Mouse (Mus musculus) heart, embryonic 16.5 days (tissue): ENCODE measurements at regions not wholly inside any gene's neighbourhood (a gene's known extent, or its start where the extent isn't known, plus 50 kb on each side); places are given as distances from the start of the nearest gene placed in this dataset.
A peak's percentile ranks its signal among the peaks of the same experiment; 100 is the strongest.

Source experiments
- ATAC-seq: fragments of 200-750 bp; cut with Nextera tagmentation; replicated peaks from 2 replicates; pipeline ENCODE4 v1.8.0; 2017; ENCODE audit warnings: moderate number of reproducible peaks; ENCODE audit not compliant: insufficient read depth, low FRiP score; ENCODE audit errors: extremely low read depth
- H3K27ac ChIP-seq: fragments of 300-500 bp; sonication (generic); 2 replicates; pipeline ENCODE4 v1.5.1; 2014; ENCODE audit warnings: mild to moderate bottlenecking, low read length, control low read depth, moderate library complexity
- H3K27me3 ChIP-seq: fragments of 300-500 bp; sonication (generic); 2 replicates; pipeline ENCODE4 v1.6.1; 2014; ENCODE audit warnings: low read length, mixed read lengths; ENCODE audit not compliant: control insufficient read depth, insufficient read depth
- H3K36me3 ChIP-seq: fragments of 300-500 bp; sonication (generic); 2 replicates; pipeline ENCODE4 v1.6.1; 2014; ENCODE audit not compliant: control insufficient read depth, insufficient read depth
- H3K4me1 ChIP-seq: fragments of 300-500 bp; sonication (generic); 2 replicates; pipeline ENCODE4 v1.6.1; 2014; ENCODE audit warnings: low read length, mixed read lengths; ENCODE audit not compliant: control insufficient read depth, insufficient read depth
- H3K4me2 ChIP-seq: fragments of 300-500 bp; sonication (generic); 2 replicates; pipeline ENCODE4 v1.6.1; 2014; ENCODE audit warnings: low read depth, mild to moderate bottlenecking, control low read depth, low read length
- H3K4me3 ChIP-seq: fragments of 300-500 bp; sonication (generic); 2 replicates; pipeline ENCODE4 v1.5.1; 2014; ENCODE audit warnings: mild to moderate bottlenecking, control low read depth, low read length
- H3K9ac ChIP-seq: fragments of 300-500 bp; sonication (generic); 2 replicates; pipeline ENCODE4 v1.6.1; 2014; ENCODE audit warnings: low read length, control low read depth
- H3K9me3 ChIP-seq: fragments of 300-500 bp; sonication (generic); replicated peaks from 2 replicates; pipeline ENCODE4 v1.6.1; 2016; ENCODE audit warnings: low read length; ENCODE audit not compliant: control insufficient read depth
- WGBS: fragments of 180-500 bp; shearing (Covaris S2); extraction: QIAGEN DNeasy Blood & Tissue Kit; methylation state at CpG from one replicate; pipeline ENCODE4 v1.1.7; 2014; 5-methylcytosine and 5-hydroxymethylcytosine counted together

DNA sequence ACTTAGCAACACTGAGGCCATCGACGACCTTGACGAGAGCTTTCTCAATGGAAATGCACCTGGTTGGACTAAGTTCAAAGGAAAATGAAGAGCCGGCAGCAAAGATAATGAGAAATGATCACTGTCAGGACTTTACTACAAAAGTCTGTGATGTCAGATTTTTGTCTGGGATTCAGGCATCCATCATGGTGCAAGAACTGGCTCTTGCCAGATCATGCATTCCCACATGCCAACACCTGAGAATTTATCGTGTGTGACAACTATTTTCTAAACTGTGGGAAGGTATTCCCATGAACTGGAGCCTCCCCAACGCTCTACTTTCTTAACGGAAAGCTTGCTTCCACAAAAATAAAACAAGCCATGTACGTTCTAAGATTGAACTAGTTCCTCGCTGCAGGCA is 58.1 kb downstream of the Irx6 start:
- Histone ChIP-seq H3K27ac (no peak overlapping the region), H3K9me3 (no peaks in the 10 kb centered on the region), H3K4me3 (no peak overlapping the region), H3K4me2 (no peak overlapping the region), H3K4me1 (no peaks in the 10 kb centered on the region), H3K27me3 (no peaks in the 10 kb centered on the region), H3K36me3 (no peaks in the 10 kb centered on the region), H3K9ac (no peak overlapping the region)
- WGBS: 81% methylated on average over 9 of the region's 9 CpGs
- ATAC-seq: no peak

DNA sequence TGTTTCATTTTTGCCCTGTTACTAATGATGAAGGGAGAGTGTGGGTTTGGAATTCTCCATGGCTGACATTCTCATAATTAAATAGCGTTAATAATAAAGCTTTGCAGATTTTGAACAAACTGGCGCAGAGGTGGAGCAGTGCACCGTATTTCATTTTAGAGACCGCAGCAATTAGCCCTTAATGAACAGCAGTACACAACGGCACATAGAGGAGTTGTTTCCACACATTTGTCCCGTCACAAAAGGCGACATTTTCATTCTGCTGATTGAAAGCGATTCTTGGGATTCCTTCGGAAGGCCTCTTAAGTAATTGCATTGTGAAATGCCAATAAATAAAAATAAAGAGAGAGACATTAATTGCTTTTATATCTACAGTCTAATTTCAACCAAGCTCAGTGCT is 61.6 kb downstream of the Irx6 start:
- Histone ChIP-seq H3K36me3 (no peaks in the 10 kb centered on the region), H3K4me1 (peaks cover 9% of the 10 kb centered on the region; the same call in 1 of the 2 replicates)
- 87% methylated on average over 9 of the region's 9 CpGs for WGBS

DNA sequence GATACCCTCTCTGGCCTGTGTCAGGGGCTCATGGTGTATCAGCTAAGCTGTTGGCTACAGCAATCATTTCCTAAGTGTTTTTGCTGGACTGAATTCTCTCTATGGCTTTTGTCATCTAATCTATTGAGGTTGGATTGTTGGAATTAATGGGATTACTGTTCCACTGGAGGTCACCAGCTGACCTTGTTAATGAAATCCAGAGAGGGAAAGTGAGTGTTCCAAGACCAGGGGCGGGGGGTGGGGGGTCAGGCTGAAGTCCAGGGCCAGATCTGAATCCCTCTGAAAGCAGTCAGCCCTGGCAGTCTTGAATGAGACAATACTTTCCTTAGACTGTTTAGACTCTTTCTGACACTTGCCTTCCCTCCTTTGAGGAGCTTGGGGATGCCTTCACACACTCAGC is 64.0 kb downstream of the Irx6 start:
- WGBS: 59% methylated on average over 1 of the region's 1 CpGs
- Histone ChIP-seq H3K4me1 (peaks cover 9% of the 10 kb centered on the region; the same call in 1 of the 2 replicates), H3K9me3 (no peaks in the 10 kb centered on the region), H3K27me3 (0 out of 2 replicates have a peak, but pooled peaks cover 2% of the 10 kb centered on the region), H3K9ac (no peak overlapping the region), H3K36me3 (no peaks in the 10 kb centered on the region), H3K4me3 (no peak overlapping the region), H3K27ac (no peak overlapping the region), H3K4me2 (no peak overlapping the region)
- no peak for ATAC-seq

More for the DNA sequence above, 61.6 kb downstream of the Irx6 start:
- no peaks in the 10 kb centered on the region for H3K9me3 ChIP-seq
- ATAC-seq: no peak
- no peak overlapping the region for H3K4me2 ChIP-seq
- H3K27ac ChIP-seq: no peak overlapping the region
- no peaks in the 10 kb centered on the region for H3K27me3 ChIP-seq
- no peak overlapping the region for H3K9ac ChIP-seq
- no peak overlapping the region for H3K4me3 ChIP-seq

DNA sequence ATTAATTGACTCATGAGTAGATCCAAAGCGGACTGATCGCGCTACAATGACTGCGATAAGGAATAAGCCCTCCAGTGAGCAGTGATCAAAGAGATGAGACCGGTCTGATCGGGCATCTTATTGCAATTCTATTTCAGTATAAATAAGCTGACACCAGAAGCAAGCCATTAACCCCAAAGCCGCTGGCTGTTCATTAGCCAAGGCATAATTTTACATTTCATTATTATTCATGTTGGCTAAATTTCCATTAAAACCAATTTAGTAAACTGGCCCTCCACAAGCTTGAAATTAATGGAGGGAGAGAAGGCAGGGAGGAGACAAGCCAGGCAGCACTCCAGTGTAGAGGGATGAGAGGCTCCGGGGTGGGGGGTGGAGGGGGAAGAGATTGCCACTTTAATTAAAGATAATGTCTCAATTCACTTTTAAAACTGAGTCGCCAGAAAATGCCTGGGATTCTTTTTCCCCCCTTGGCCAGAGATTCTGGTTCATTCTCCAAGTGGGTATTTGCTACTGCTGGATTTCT is 66.3 kb downstream of the Irx6 start:
- H3K4me2 ChIP-seq: peak overlapping the region; percentile 28; the same call in 1 of the 2 replicates
- H3K9ac ChIP-seq: no peak overlapping the region
- H3K36me3 ChIP-seq: no peaks in the 10 kb centered on the region
- peaks cover 9% of the 10 kb centered on the region; the same call in 1 of the 2 replicates for H3K4me1 ChIP-seq
- ATAC-seq: no peak
- WGBS: 56% methylated on average over 9 of the region's 9 CpGs
- no peaks in the 10 kb centered on the region for H3K9me3 ChIP-seq
- 0 out of 2 replicates have a peak, but pooled peaks cover 2% of the 10 kb centered on the region for H3K27me3 ChIP-seq
- no peak overlapping the region for H3K4me3 ChIP-seq
- no peak overlapping the region for H3K27ac ChIP-seq

DNA sequence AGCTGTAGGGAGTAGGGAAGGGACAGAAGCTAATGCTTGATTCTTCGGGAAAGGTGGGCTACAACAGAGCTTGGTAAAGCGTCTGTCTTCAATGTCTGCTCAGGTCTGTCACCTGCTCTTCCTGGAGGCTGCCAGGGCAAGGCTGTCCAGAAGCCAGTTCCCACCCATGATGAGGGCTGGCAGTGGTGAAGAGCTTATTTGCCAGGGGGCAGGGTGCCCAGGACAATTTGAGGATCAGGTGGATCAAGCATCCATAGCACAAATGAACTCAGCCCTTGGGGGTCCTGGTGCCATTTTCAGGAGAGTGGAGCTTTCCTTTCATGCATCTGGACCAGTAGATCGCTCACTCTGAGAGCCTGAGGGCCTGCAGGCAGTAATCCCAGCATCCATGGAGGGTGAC is 67.7 kb downstream of the Irx6 start:
- H3K4me2 ChIP-seq: no peak overlapping the region
- no peaks in the 10 kb centered on the region for H3K36me3 ChIP-seq
- no peak overlapping the region for H3K9ac ChIP-seq
- H3K27ac ChIP-seq: no peak overlapping the region
- ATAC-seq: no peak
- H3K4me3 ChIP-seq: no peak overlapping the region
- peaks cover 9% of the 10 kb centered on the region; the same call in 1 of the 2 replicates for H3K4me1 ChIP-seq
- H3K9me3 ChIP-seq: no peaks in the 10 kb centered on the region
- 79% methylated on average over 3 of the region's 3 CpGs for WGBS
- H3K27me3 ChIP-seq: 0 out of 2 replicates have a peak, but pooled peaks cover 2% of the 10 kb centered on the region

DNA sequence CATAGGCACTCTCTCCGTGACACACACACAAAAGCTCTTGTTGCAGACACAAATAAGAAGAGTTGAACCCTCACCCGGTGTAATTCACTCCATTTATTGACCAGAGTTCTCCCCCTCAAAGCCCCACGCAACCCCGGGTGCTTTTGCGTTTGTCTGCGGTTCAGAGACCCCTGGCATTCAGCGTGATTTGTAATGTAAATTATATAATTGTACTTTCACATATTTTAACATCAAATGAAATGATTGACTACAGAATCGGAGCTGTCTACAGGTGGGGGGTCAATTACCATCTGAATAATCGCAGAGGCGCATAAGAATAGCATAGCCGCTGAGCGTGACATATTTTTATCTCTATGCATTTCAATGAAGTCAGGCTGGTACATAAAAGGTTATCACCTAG is 69.0 kb downstream of the Irx6 start:
- Histone ChIP-seq H3K9me3 (no peaks in the 10 kb centered on the region), H3K4me3 (no peak overlapping the region), H3K36me3 (no peaks in the 10 kb centered on the region), H3K4me1 (peaks cover 9% of the 10 kb centered on the region; the same call in 1 of the 2 replicates), H3K27me3 (0 out of 2 replicates have a peak, but pooled peaks cover 2% of the 10 kb centered on the region), H3K9ac (no peak overlapping the region), H3K4me2 (no peak overlapping the region), H3K27ac (no peak overlapping the region)
- WGBS: 72% methylated on average over 12 of the region's 12 CpGs
- ATAC-seq: no peak

DNA sequence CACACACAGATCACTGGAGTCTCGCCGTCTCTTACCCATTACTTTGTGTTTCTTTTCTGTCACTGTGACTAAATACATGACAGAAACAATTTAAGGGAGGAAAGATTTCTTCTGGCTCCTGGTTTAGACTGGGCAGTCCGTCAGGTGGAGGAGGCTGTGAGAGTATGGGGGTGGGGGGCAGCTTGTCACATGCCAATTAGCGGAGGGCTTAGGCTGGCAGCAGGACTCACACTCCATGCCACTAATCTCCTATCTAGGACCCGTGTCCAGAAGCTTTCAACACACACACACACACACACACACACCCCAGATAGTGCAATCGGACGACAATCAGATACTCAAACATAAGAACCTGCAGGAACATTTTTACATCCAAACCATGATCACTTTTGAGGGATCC is 73.0 kb downstream of the Irx6 start:
- WGBS: 61% methylated on average over 7 of the region's 7 CpGs
- Histone ChIP-seq H3K4me1 (no peaks in the 10 kb centered on the region), H3K4me2 (no peak overlapping the region), H3K9ac (no peak overlapping the region), H3K9me3 (no peaks in the 10 kb centered on the region), H3K36me3 (no peaks in the 10 kb centered on the region), H3K27ac (no peak overlapping the region), H3K4me3 (no peak overlapping the region), H3K27me3 (no peaks in the 10 kb centered on the region)
- ATAC-seq: no peak

DNA sequence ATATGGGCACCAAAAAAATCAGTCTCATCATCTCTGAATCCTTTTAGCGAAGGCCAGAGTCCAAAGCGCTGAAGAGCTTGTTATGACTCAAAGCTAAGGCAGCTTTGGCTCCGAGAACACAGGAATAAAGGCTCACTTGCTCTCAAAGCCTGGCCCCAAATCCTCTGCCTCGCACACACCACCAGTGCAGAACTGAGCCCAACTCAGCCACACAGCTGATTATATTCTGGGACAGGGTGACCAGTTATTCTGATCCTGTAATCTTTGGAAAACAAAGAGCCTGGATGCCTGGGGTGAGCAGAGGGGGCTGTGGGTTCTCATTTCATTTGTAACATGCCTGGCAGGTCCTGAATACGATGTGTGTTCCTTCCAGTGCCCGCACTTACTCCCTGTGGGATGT is 73.9 kb downstream of the Irx6 start:
- ATAC-seq: no peak

DNA sequence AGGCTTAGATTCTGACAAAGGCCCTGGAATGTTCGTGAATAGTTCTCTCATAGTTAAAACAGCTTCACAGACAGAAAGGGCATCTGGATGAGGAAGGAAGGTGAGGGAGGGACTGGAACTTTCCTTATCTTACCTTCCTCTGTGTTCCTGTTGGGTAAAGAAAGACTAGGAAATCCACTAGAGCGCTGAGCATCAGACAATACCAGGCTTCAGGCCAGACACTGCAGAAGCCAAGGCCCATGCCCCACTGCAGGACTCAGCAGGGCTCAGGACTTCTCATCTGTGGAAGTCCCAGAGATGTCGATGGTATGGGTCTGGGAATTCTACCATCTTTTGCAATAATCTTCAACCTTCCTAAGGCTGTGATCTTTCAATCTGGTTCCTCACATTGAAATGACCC is 67.2 kb upstream of the Mmp2 start:
- Histone ChIP-seq H3K4me1 (peaks cover 5% of the 10 kb centered on the region; the same call in 1 of the 2 replicates), H3K27me3 (no peaks in the 10 kb centered on the region), H3K9ac (no peak overlapping the region), H3K36me3 (no peaks in the 10 kb centered on the region), H3K9me3 (no peaks in the 10 kb centered on the region), H3K4me3 (no peak overlapping the region), H3K27ac (no peak overlapping the region), H3K4me2 (no peak overlapping the region)
- 69% methylated on average over 3 of the region's 3 CpGs for WGBS
- ATAC-seq: no peak; the same call in 1 of the 2 replicates

More for the DNA sequence above, 73.9 kb downstream of the Irx6 start:
- Histone ChIP-seq H3K4me3 (no peak overlapping the region), H3K27me3 (no peaks in the 10 kb centered on the region), H3K4me1 (no peaks in the 10 kb centered on the region), H3K9me3 (no peaks in the 10 kb centered on the region), H3K4me2 (no peak overlapping the region), H3K9ac (no peak overlapping the region), H3K27ac (no peak overlapping the region), H3K36me3 (no peaks in the 10 kb centered on the region)
- WGBS: 65% methylated on average over 6 of the region's 6 CpGs
